Mouse (Mus musculus) neutrophil, adult 83 days (primary cell): ENCODE measurements around the gene Tceal9. TPM values are rescaled to one million over a fixed set of nuclear protein-coding genes. Genes with fewer than 3 reads are reported as not detected.

ENCODE experiments used
- total RNA-seq, 2 experiments: library from RNA; stranded (reverse); gene quantifications; one replicate each; pipeline ENCODE4 v1.2.4; 2023

The Tceal9 gene
- total RNA-seq, result 10 to 100 TPM; 27.2 to 30.7 TPM

DNA sequence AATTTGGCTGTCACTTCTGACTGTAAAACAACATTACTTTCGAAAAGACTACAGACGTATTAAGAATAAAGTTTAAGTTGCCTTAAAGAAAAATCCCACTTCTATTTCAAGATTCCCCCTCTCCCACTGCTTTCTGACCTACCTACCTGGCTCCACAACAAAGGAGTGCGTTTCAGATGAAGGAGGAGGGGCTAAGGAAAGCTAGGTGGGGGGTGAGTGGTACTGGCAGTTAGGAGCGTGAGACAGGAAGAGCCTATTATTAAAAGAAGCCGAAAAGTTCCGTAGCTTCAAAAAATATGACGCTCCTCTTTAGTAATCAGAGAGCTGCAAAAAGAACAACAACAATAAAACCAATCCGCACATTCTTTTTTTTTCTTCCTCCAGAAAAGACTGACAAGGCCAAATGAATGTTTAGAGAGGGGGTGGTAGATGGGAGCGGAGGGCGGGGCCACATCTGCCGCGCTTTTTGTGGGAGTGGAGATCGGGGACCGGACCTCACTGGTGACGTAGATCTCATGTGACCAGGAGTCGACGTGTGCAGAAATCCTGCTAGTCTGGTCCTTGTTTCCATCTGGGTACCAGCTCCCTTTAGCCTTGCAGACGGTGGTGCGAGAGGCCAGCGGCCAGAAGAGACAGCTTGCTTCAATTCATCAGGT lies at the start of gene Tceal9:
Tceal9 (plus strand) TSS at position 506 of the 656 bp plus-strand sequence.

GRCm38 (mm10) chrX:136203664-136204066 lies 41.2 kb upstream of the Tceal9 start, which contains the start of gene Tceal5:
Gene Tceal5, minus strand, starts transcription at chrX:136203876.

DNA sequence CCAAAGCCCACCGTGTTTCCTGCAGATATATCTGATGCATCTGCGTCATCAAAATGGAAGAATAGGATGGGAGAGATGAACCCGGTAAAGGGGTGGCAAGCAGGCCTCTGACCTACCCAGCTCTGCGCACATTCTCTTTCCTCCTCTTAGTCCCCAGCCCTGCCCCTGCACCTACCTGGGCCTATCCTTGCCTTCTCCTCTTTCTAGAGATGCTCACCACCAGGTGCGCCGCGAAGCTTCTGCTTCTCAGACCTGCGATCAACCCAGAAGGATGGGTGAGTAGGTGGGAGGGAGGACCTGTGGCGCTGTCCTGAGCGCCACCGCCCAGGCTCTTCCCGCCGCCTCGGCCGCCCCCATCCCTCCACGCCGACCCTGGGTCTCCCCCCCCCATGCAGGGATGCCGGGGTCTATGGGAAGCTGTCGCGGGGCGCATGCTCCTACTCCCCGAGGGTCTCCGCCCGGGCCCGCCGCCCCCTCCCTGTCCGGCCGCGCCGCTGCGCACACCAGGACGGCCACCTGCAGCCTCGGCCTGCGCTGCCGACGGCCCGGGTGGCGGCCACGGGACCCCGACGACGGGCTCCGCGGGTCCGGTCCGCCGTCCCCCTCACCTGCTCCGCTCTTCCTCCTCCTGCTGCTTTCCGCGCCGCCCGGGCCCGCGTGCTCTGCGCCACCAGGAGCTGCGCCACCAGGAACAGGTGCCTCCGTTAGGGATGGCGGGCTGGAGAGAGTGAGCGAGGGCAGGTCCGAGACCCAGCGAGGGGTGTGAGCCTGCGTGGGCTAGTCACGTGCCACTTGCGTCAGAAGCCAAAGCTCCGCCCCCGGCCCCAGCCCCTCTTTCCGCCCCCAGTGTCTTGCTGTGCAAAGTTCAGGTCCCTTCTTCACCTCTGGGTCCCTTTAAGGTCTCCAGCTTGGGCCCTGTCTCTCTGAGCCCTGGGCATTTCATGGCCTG lies 29.9 kb upstream of the Tceal9 start, which contains the start of the genes Tceal7 and Bex1:
Tceal7 (plus strand) TSS at position 51 of the 949 bp plus-strand sequence.
Bex1 (minus strand) TSS at position 785 of the 949 bp plus-strand sequence.

GRCm38 (mm10) chrX:136269743-136270392 lies 25.0 kb downstream of the Tceal9 start, which contains the start of gene Bex3:
Gene Bex3, plus strand, starts transcription at chrX:136270253.

Other genes starting within 250 kb of the Tceal9 start
- not detected for gene Arxes1, start 211.7 kb upstream of the Tceal9 start, total RNA-seq
- gene Bex2, start 176.8 kb upstream of the Tceal9 start, total RNA-seq, result not detected
- gene Nxf3, start 159.8 kb upstream of the Tceal9 start, total RNA-seq, result not detected
- 1 to 10 TPM; 1.1 to 3.6 TPM for gene Bex4, start 106.1 kb upstream of the Tceal9 start, total RNA-seq
- gene Tceal8, start 72.7 kb upstream of the Tceal9 start, total RNA-seq, result 10 to 100 TPM in 1 of 2 experiments, 1 to 10 TPM in 1; 7.8 to 11.6 TPM
- gene Tceal5, start 41.2 kb upstream of the Tceal9 start, total RNA-seq, result not detected
- not detected for gene Tceal7, start 30.3 kb upstream of the Tceal9 start, total RNA-seq
- gene Bex1, start 29.6 kb upstream of the Tceal9 start, total RNA-seq, result under 1 TPM in 1 of 2 experiments, not detected in 1; 0.57 TPM
- gene Bex3, start 25.2 kb downstream of the Tceal9 start, total RNA-seq, result 10 to 100 TPM; 32.4 to 43.3 TPM